Mouse (Mus musculus): ENCODE measurements at regions not wholly inside any gene's neighbourhood (a gene's known extent, or its start where the extent isn't known, plus 50 kb on each side); places are given as distances from the start of the nearest gene placed in this dataset.

GRCm38 (mm10) chrX:47726285-47726684 lies 166.5 kb downstream of the Smarca1 start:
- intact Hi-C loops (cut with DNase I): no loop called here
- DNase-seq: no peak

- intact Hi-C loops (cut with DNase I): loop anchor here (5.0 kb wide), 1 partner anchor 109 kb away; no protein-coding TSS in a partner anchor
- no peak for DNase-seq
These were observed 189.7 kb downstream of the Smarca1 start for GRCm38 (mm10) chrX:47703080-47703479.

GRCm38 (mm10) chrX:47668778-47669177 lies 224.0 kb downstream of the Smarca1 start:
- DNase-seq: no peak
- intact Hi-C loops (cut with DNase I): no loop called here

- no peak for DNase-seq
- intact Hi-C loops (cut with DNase I): no loop called here
These were observed 246.3 kb downstream of the Smarca1 start for GRCm38 (mm10) chrX:47646523-47646922.

- intact Hi-C loops (cut with DNase I): no loop called here
- DNase-seq: no peak
These were observed 251.6 kb downstream of the Smarca1 start for GRCm38 (mm10) chrX:47641191-47641590.

- intact Hi-C loops (cut with DNase I): no loop called here
- no peak for DNase-seq
These were observed 253.9 kb downstream of the Smarca1 start for GRCm38 (mm10) chrX:47638831-47639316.

GRCm38 (mm10) chrX:47622881-47623613 lies 269.7 kb downstream of the Smarca1 start:
- intact Hi-C loops (cut with DNase I): no loop called here
- DNase-seq: no peak

GRCm38 (mm10) chrX:47612364-47612763 lies 280.4 kb downstream of the Smarca1 start:
- intact Hi-C loops (cut with DNase I): no loop called here
- DNase-seq: no peak

All from left cerebral cortex, postnatal 4 days (tissue).